Mouse (Mus musculus) heart, embryonic 16.5 days (tissue): Measurements from ENCODE around the gene Smc6. TPM values are rescaled to one million over a fixed set of nuclear protein-coding genes. Genes with fewer than 3 reads are reported as not detected.

Source experiments
- ATAC-seq: fragments of 200-750 bp; cut with Nextera tagmentation; replicated peaks from 2 replicates; pipeline ENCODE4 v1.8.0; 2017; ENCODE audit warnings: moderate number of reproducible peaks; ENCODE audit not compliant: insufficient read depth, low FRiP score; ENCODE audit errors: extremely low read depth
- H3K27ac ChIP-seq: fragments of 300-500 bp; sonication (generic); 2 replicates; pipeline ENCODE4 v1.5.1; 2014; ENCODE audit warnings: mild to moderate bottlenecking, low read length, control low read depth, moderate library complexity
- H3K27me3 ChIP-seq: fragments of 300-500 bp; sonication (generic); 2 replicates; pipeline ENCODE4 v1.6.1; 2014; ENCODE audit warnings: low read length, mixed read lengths; ENCODE audit not compliant: control insufficient read depth, insufficient read depth
- H3K36me3 ChIP-seq: fragments of 300-500 bp; sonication (generic); 2 replicates; pipeline ENCODE4 v1.6.1; 2014; ENCODE audit not compliant: control insufficient read depth, insufficient read depth
- H3K4me1 ChIP-seq: fragments of 300-500 bp; sonication (generic); 2 replicates; pipeline ENCODE4 v1.6.1; 2014; ENCODE audit warnings: low read length, mixed read lengths; ENCODE audit not compliant: control insufficient read depth, insufficient read depth
- H3K4me2 ChIP-seq: fragments of 300-500 bp; sonication (generic); 2 replicates; pipeline ENCODE4 v1.6.1; 2014; ENCODE audit warnings: low read depth, mild to moderate bottlenecking, control low read depth, low read length
- H3K4me3 ChIP-seq: fragments of 300-500 bp; sonication (generic); 2 replicates; pipeline ENCODE4 v1.5.1; 2014; ENCODE audit warnings: mild to moderate bottlenecking, control low read depth, low read length
- H3K9ac ChIP-seq: fragments of 300-500 bp; sonication (generic); 2 replicates; pipeline ENCODE4 v1.6.1; 2014; ENCODE audit warnings: low read length, control low read depth
- H3K9me3 ChIP-seq: fragments of 300-500 bp; sonication (generic); replicated peaks from 2 replicates; pipeline ENCODE4 v1.6.1; 2016; ENCODE audit warnings: low read length; ENCODE audit not compliant: control insufficient read depth
- WGBS: fragments of 180-500 bp; shearing (Covaris S2); extraction: QIAGEN DNeasy Blood & Tissue Kit; methylation state at CpG from one replicate; pipeline ENCODE4 v1.1.7; 2014; 5-methylcytosine and 5-hydroxymethylcytosine counted together
- microRNA-seq: library from miRNA; unstranded; fragments of <30 nt; microRNA quantifications from one replicate; pipeline ENCODE4, GENCODE M21; 2017
- polyA plus RNA-seq: library from polyadenylated mRNA; unstranded; fragments of >200 nt; fragmentation: Nextera tagmentation; extraction: Ambion mirVana; gene quantifications from 2 replicates; pipeline ENCODE4 v1.2.1, GENCODE M21; 2015

Gene Smc6
- polyA plus RNA-seq, 1 experiment from 2014 or later: 111 TPM

- Histone ChIP-seq H3K27ac (no peak overlapping the region), H3K9ac (no peak overlapping the region), H3K4me1 (no peaks in the 10 kb centered on the region), H3K4me2 (no peak overlapping the region), H3K4me3 (no peak overlapping the region), H3K27me3 (no peaks in the 10 kb centered on the region), H3K9me3 (no peaks in the 10 kb centered on the region), H3K36me3 (no peaks in the 10 kb centered on the region)
- 28% methylated on average over 5 of the region's 5 CpGs for WGBS
- ATAC-seq: no peak
Measured at GRCm38 (mm10) chr12:11350895-11351294, 85.2 kb downstream of the Smc6 start.

- Histone ChIP-seq H3K4me3 (no peak overlapping the region), H3K9me3 (no peaks in the 10 kb centered on the region), H3K27ac (no peak overlapping the region), H3K27me3 (no peaks in the 10 kb centered on the region), H3K36me3 (no peaks in the 10 kb centered on the region), H3K4me2 (no peak overlapping the region), H3K9ac (no peak overlapping the region), H3K4me1 (no peaks in the 10 kb centered on the region)
- ATAC-seq: no peak
- 92% methylated on average over 6 of the region's 6 CpGs for WGBS
Measured at GRCm38 (mm10) chr12:11362435-11362834, 96.7 kb downstream of the Smc6 start.

GRCm38 (mm10) chr12:11364870-11365269 lies 99.2 kb downstream of the Smc6 start:
- H3K4me1 ChIP-seq: no peaks in the 10 kb centered on the region
- no peak overlapping the region for H3K9ac ChIP-seq
- no peak for ATAC-seq
- H3K27me3 ChIP-seq: no peaks in the 10 kb centered on the region
- no peak overlapping the region for H3K4me2 ChIP-seq
- no peak overlapping the region for H3K27ac ChIP-seq
- no peaks in the 10 kb centered on the region for H3K9me3 ChIP-seq
- no peak overlapping the region for H3K4me3 ChIP-seq
- H3K36me3 ChIP-seq: no peaks in the 10 kb centered on the region
- WGBS: 46% methylated on average over 6 of the region's 6 CpGs

GRCm38 (mm10) chr12:11367099-11367765 lies 101.5 kb downstream of the Smc6 start:
- Histone ChIP-seq H3K9ac (no peak overlapping the region), H3K4me2 (no peak overlapping the region), H3K9me3 (no peaks in the 10 kb centered on the region), H3K4me3 (no peak overlapping the region), H3K27me3 (no peaks in the 10 kb centered on the region), H3K36me3 (no peaks in the 10 kb centered on the region), H3K27ac (no peak overlapping the region), H3K4me1 (no peaks in the 10 kb centered on the region)
- no peak for ATAC-seq
- WGBS: 16% methylated on average over 3 of the region's 3 CpGs

Small RNA genes within 50 kb of the gene (microRNA-seq; reads per million reads assigned to microRNA genes)
- gene Mir7675: not detected

Other genes starting within 250 kb of the Smc6 start
- 0.18 and 0.89 TPM in 2 replicates for gene Kcns3, start 114.8 kb upstream of the Smc6 start, polyA plus RNA-seq
- 0.41 TPM in 1 of 2 replicates, not detected in the other for gene Msgn1, start 56.9 kb upstream of the Smc6 start, polyA plus RNA-seq
- 5.5 and 7.9 TPM in 2 replicates for gene Gen1, start 85 bp upstream of the Smc6 start, polyA plus RNA-seq
- 6.6 and 13.1 TPM in 2 replicates for gene Vsnl1, start 170.7 kb downstream of the Smc6 start, polyA plus RNA-seq
- gene Rad51ap2, start 190.2 kb downstream of the Smc6 start, polyA plus RNA-seq: 0.17 and 0.18 TPM in 2 replicates